ENCODE assay signal across 14 mouse cellular contexts in genomic region chr17:7142367-7142766, GRCm38 (mm10). TPM values are rescaled to one million over a fixed set of nuclear protein-coding genes. Genes with fewer than 3 reads are reported as not detected.
DNase-seq lines count a peak whose midpoint lies in the region; ATAC-seq and TF ChIP-seq lines count a peak whose summit lies in the region.
"Had no signal": no experiment of that assay in that cellular context is flagged by ENCODE, and none has a peak within 500 bp of the region (broad histone marks: within the 10 kb centered on the region; RNA-seq: fewer than 3 reads in every experiment).

No protein-coding gene starts in this region.

- no peaks in the 10 kb centered on the region for H3K79me2 ChIP-seq in myocyte (ENCODE audit: control insufficient read depth, insufficient read depth)

- no peak overlapping the region for H3ac ChIP-seq in myocyte (ENCODE audit: control insufficient read depth, insufficient read length)

- H3K4me3 ChIP-seq in layer of hippocampus, adult 2 months = no peak overlapping the region
- H3K4me3 ChIP-seq in myocyte = no peak overlapping the region
- H3K4me3 ChIP-seq: forebrain, embryonic 13.5 days; heart, embryonic 12.5 days; hindbrain, embryonic 12.5 days; lung, embryonic 15.5 days; neural tube, embryonic 12.5 days had no signal

- peak; percentile 64 for TF ChIP-seq CTCF in layer of hippocampus, adult 2 months (conservative IDR thresholded peaks at IDR 0.05)

- H3K4me2 ChIP-seq in myocyte (ENCODE audit: low read depth) = no peak overlapping the region
- H3K4me2 ChIP-seq: forebrain, embryonic 13.5 days; heart, embryonic 12.5 days; hindbrain, embryonic 12.5 days; lung, embryonic 15.5 days; midbrain, embryonic 11.5 days; neural tube, embryonic 12.5 days had no signal

- no peak overlapping the region for H3K27ac ChIP-seq in layer of hippocampus, adult 2 months
- H3K27ac ChIP-seq: forebrain, embryonic 13.5 days; hindbrain, embryonic 12.5 days; lung, embryonic 15.5 days; neural tube, embryonic 12.5 days had no signal

- peaks cover 7% of the 10 kb centered on the region for H3K27me3 ChIP-seq in myocyte (ENCODE audit: control insufficient read depth, insufficient read depth, insufficient read length)
- H3K27me3 ChIP-seq: forebrain, embryonic 13.5 days; hindbrain, embryonic 12.5 days; lung, embryonic 15.5 days; neural tube, embryonic 12.5 days had no signal

- no peaks in the 10 kb centered on the region for H3K36me3 ChIP-seq in myocyte (ENCODE audit: control insufficient read depth, insufficient read depth)
- H3K36me3 ChIP-seq: heart, embryonic 12.5 days; hindbrain, embryonic 12.5 days; lung, embryonic 15.5 days; neural tube, embryonic 12.5 days had no signal

- peak; percentile 77 for DNase-seq in gastrocnemius, adult 18-20 months (ENCODE audit: low spot score)
- no peak for DNase-seq in gastrocnemius, postnatal 14 days
- no peak for DNase-seq in layer of hippocampus, adult 2 months (ENCODE audit: low spot score in 2 of 2)
- no peak for DNase-seq in layer of hippocampus, postnatal 25 days (ENCODE audit: extremely low spot score in 1 of 2, low spot score in 1 of 2)
- peak; percentile 56 for DNase-seq in thymus, postnatal 4 days
- DNase-seq: layer of hippocampus, adult 9-11 months had no signal

- intact Hi-C loops in gastrocnemius, postnatal 14 days (cut with DNase I; ENCODE audit: low total_unique reads) = no loop called here

- no peak for TF ChIP-seq POLR2A in myocyte (IDR thresholded peaks at IDR 0.05; ENCODE audit: insufficient read length, low read depth)

- ATAC-seq in erythroblast, adult 5-6 weeks (replicated peaks; ENCODE audit: low FRiP score, poor library complexity, severe bottlenecking) = no peak
- ATAC-seq: forebrain, embryonic 13.5 days had no signal

TF ChIP-seq in myocyte, 11 proteins besides CTCF, POLR2A, EP300 and RAD21:
- TF ChIP-seq REST (IDR thresholded peaks at IDR 0.05; ENCODE audit: insufficient read depth, insufficient read length) = no peak
- TF ChIP-seq USF1 (IDR thresholded peaks at IDR 0.05; ENCODE audit: low read depth) = peak; percentile 8

RNA-seq across cellular contexts. Expression of gene Rps6ka2, which starts 27.5 kb away (rescaled TPM):
- 100 to 1,000 TPM in 1 of 2 experiments, 10 to 100 TPM in 1; 93.6 to 103 TPM for total RNA-seq in gastrocnemius, adult 18-20 months (2021)
- 10 to 100 TPM; 50.1 to 55.8 TPM for total RNA-seq in gastrocnemius, postnatal 14 days (2021)
- total RNA-seq in layer of hippocampus, adult 2 months (2021) = 10 to 100 TPM; 34.4 to 34.6 TPM
- total RNA-seq in layer of hippocampus, postnatal 25 days (2021) = 10 to 100 TPM; 34.3 TPM
- polyA plus RNA-seq in myocyte (2012; fragmentation: generic; extraction: Trizol) = 56.9 TPM
- total RNA-seq in erythroblast, adult 5-6 weeks (2015; ENCODE audit: low replicate concordance) = 5.4 and 10.2 TPM in 2 replicates
- 2.8 and 4.6 TPM in 2 replicates for total RNA-seq in erythroblast, adult 5-6 weeks (2017; ENCODE audit: low replicate concordance)

Comparison
In these comparisons a context has a peak if more than half of its experiments do, and no peak if none do; other contexts are left out.
1. DNase-seq: peak in gastrocnemius, adult 18-20 months (single experiment) and thymus, postnatal 4 days (single experiment); none in gastrocnemius, postnatal 14 days (single experiment), layer of hippocampus, adult 2 months (0 of 2) and layer of hippocampus, postnatal 25 days (0 of 2).